Mouse (Mus musculus): Measurements from ENCODE around the gene Wbp2nl.

The Wbp2nl gene

DNA sequence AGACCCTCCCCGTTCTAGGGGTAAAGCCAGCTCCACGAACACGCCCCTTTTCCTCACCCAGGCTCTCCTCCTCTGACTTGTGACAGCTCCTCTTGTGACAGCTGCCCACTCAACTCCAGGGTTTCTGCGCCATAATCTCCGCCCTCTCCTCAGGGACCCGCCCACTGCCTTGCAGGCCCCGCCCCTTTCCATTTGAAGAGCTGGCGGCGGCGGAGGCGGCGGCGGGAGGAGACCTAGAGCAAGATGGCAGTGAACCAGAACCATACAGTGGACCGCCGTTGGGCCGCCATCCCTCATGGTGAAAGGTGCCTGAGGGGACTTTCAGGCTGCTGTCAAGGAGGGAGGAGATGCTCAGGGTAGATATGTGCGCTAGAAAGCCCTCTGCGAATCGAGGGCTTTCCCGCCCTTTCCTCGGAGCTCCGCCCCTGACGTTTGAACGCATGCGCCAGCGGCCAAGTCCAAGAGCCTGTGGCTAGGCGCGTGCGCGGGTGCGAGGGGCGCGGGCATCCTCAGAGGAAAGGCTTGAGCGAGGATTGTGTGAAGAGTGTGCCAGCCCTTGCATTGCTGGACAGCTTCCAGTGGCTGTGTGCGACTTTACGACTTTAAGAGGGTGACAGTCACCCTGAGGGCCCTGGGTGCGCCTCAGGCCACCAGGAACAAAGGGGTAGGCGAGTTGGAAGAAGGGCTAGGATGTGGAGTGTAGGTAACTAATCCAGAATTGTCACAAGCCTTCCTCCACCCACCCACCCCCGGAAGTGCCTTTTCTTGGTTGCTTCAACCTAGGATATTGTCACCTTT, at the start of gene Wbp2nl:
Gene Wbp2nl (plus strand): TSS at position 191 of the 798 bp plus-strand sequence.
- no peak for DNase-seq (ENCODE audit: low spot score)

DNA sequence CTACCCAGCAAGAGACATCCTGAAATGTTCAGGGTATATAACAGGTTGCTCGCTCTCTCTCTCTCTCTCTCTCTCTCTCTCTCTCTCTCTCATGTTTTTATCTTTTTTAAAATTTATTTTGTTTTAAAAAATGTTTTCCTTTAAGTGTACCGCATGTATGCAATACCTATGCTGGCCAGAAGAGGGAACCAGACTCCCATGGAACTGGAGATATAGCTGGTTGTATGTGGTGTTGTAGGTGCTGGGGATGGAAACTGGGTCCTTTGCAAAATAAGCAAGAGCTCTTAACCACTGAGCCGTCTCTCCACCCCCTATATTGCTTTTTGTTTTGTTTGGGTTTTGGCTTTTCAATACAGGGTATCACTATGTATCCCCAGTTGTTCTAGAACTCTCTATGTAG, 47.2 kb upstream of the Wbp2nl start:
- no peak for DNase-seq (ENCODE audit: low spot score)

DNA sequence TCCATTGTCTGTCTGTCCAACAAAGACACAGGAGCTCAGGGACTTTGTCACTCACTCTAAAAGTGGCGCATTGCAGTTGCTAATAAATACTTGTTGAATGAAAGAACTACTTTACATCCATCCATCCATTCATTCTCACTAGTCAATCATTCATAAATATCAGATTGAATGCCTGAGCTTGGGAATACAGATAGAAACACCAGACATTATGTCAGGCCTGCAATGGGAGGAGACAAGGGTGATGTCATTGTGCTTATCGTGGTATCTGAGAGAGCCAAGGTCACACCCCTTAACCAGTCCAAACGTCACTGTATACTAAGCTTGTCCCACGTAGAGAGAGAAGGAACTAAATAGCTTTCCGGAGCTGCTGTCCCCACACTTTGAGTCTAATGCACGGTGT, 46.7 kb upstream of the Wbp2nl start, which contains the start of gene 1500009C09Rik:
Gene 1500009C09Rik (plus strand): TSS at position 301 of the 400 bp plus-strand sequence.
- DNase-seq (ENCODE audit: low spot score): no peak

GRCm38 (mm10) chr15:82255248-82255647, 43.5 kb upstream of the Wbp2nl start:
- no peak for DNase-seq (ENCODE audit: low spot score)

DNA sequence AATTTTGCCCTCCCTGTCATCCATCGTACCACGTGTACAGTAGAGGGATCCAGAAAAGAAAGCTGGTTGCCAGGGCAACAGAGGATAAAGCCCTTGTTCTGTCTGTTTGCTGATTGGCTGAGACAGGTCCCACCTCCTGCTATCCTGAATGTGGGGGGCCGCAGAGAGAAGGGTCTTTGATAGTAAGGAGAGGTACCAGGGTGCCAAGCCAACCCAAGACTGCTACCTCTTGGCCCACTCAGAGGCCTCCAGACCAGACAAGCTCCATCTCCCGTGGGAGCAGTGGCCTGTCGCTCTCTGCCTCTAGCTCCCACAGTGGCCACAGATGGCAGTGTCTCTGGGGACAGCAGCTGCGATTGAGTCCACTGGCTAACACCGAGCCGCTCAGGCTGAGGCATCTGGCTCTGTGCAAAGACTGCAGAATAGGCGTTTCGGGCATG, 42.8 kb upstream of the Wbp2nl start:
- DNase-seq (ENCODE audit: low spot score): no peak

- DNase-seq (ENCODE audit: low spot score): no peak
Measured at GRCm38 (mm10) chr15:82259510-82259909, 39.2 kb upstream of the Wbp2nl start.

- DNase-seq (ENCODE audit: low spot score): no peak
Measured at GRCm38 (mm10) chr15:82266356-82266755, 32.4 kb upstream of the Wbp2nl start.

DNA sequence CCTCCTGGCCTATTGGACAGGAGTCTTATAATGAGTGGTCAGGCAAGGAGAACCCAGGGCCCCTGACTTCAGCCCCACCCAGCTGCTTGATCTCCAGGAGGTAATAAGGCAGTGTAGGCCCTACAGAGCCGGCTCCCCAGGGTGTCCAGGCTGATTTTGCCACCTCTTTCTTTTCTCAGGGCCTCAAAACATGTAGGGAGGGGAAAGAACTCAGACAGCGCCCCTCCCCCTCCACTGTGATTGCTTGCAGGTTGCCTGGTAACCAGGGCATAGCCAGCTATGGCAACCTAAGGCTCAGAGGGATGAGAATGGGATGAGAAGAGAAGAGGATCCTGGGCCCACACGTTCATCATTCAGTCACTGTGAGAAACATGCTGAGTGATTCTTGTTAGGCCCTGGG, 30.6 kb upstream of the Wbp2nl start:
- no peak for DNase-seq (ENCODE audit: low spot score)

DNA sequence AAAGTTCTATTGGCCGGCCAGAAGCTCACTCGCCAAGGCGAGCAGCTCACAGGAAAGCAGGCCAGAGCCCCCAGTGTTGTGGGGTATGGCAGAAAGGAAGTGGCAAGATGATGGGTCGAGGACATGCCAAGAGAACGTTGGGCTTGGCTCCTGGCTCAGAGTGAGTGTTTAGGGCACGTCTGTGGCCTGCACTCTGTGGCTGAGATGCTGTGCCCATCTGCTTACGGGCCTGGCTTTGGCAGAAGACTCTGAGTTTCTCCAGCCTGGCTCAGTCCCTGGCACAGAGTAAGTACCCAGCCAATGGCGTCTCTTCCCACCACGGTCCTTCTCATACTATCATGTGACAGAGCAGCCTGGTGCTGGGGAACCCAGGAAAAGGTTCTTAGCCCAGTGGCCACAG, 30.0 kb upstream of the Wbp2nl start:
- no peak for DNase-seq (ENCODE audit: low spot score)

DNA sequence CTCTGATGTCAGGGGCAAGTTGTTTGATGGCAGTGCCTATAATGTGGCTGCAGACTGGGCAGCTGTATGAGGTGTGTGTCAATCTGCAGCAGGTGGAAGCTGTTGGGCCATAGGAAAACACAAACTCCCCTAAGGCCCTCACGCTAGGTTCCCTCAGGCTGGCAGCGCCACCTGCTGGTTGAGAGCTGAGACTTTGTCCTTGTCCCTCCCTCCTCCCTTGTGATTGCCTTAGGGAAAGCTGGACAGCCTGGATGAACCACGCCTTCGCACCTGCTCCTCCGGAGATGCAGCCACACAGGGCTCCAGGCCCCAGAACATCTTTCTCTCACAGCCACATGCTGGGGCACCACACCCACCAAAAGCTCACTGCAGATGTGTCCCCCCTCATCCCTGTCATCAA, 27.6 kb upstream of the Wbp2nl start:
- no peak for DNase-seq (ENCODE audit: low spot score)

GRCm38 (mm10) chr15:82272295-82272694, 26.5 kb upstream of the Wbp2nl start:
- DNase-seq (ENCODE audit: low spot score): no peak

GRCm38 (mm10) chr15:82274593-82274926, 24.2 kb upstream of the Wbp2nl start, which contains the start of gene Sept3:
Gene Sept3, plus strand, starts transcription at chr15:82274893.
- no peak for DNase-seq (ENCODE audit: low spot score)

GRCm38 (mm10) chr15:82274927-82275901, 23.5 kb upstream of the Wbp2nl start:
- DNase-seq (ENCODE audit: low spot score): no peak

DNA sequence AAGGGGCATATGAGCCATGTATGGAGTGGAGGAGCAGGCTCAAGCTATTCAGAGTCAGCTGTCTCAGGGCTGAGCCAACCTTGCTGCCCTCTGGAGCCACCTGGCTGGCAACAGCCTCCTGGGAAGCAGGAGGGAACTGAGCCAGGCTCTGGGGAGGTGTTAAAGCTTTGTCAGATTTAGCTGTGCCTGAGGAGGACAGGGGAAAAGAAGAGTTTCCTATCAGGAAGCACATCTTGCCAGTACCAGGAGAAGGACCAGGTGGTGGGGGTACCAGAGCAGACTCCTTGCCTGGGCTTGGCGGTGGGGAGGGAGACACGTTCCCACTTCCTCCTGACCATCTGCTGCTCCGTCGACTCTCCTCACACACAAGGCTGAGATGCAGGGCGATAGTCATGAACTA, 21.2 kb upstream of the Wbp2nl start:
- no peak for DNase-seq (ENCODE audit: low spot score)

GRCm38 (mm10) chr15:82280638-82281037, 18.1 kb upstream of the Wbp2nl start:
- DNase-seq (ENCODE audit: low spot score): no peak

DNA sequence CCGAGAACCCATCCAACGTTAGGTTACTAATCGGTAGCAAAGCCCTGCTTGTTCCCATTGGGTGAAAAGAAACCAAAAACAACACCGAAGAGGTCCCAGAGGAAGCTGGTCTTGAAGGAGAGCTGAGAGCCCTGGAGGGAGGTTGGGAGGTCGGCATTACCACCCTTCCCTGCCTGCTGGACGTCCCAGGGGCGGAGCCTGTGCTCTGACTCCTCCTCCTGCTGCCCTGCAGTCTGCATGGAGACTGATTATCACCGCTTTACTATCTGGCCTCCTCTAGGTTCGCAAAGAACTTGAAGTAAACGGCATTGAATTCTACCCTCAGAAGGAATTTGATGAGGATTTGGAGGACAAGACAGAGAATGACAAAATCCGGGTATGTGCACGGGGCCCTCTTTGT, 12.6 kb upstream of the Wbp2nl start:
- DNase-seq (ENCODE audit: low spot score): no peak

GRCm38 (mm10) chr15:82290252-82290651, 8.5 kb upstream of the Wbp2nl start:
- no peak for DNase-seq (ENCODE audit: low spot score)

- no peak for DNase-seq (ENCODE audit: low spot score)
Measured at GRCm38 (mm10) chr15:82292851-82293250, 5.9 kb upstream of the Wbp2nl start.

DNA sequence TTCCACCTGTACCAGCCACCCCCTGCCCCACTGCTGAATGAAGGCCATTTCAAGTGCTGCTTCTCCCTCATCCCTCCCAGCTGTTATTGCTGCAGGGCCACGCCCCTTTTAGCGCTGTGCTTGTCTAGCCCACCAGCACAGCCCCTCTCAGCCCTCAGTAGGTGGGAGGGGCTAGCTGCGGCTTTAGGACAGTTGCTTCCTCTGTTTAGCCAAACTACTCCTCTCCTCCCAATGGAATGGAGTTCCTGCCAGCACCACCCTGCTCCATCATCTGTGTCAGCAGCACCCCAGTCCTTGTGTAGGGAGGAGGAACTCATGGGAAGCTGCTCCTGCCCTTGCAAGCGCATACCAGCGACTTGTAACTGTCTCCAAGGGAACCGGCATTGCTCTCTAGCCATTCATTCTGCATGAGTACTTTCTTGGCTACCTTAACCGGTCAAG, 5.5 kb upstream of the Wbp2nl start:
- DNase-seq (ENCODE audit: low spot score): no peak

DNA sequence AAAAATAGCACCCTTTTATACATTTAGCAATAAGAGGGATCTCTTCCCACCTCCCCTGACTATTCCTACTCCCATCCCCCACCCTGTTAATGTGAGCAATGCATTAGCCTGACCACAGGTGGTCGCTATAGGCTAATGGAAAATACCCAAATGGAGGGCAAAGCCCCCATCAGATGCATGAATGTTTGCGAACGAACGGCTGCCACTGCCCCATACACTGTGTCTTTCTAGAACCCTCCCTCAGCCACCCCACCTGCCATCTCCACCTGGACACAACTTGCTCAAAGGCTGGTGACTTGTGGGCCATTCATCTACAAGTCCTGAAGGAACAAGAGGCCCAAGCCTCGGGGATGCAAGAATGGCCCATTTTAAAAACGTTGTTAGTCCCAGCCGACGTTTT, 4.7 kb upstream of the Wbp2nl start:
- DNase-seq (ENCODE audit: low spot score): no peak

DNA sequence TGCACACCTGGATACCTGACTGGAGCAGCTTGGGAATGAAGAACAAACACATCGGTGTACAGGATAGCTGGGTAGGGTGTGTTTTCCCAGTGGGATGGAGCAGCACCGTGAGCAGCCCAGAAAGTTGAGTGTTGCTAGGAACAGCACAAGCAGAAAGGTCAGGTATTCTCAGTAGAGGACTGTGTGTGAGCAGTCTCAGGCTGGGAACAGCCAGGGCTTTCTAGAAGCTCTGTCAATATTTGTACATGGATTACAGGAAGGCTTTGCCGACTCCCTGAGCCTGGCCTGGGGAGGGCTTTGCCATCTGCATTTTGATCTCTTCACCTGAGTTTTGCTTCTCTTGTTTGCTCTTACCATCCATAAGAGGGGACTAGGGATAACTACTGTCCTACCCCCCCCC, 8.4 kb downstream of the Wbp2nl start:
- no peak for DNase-seq (ENCODE audit: low spot score)

DNA sequence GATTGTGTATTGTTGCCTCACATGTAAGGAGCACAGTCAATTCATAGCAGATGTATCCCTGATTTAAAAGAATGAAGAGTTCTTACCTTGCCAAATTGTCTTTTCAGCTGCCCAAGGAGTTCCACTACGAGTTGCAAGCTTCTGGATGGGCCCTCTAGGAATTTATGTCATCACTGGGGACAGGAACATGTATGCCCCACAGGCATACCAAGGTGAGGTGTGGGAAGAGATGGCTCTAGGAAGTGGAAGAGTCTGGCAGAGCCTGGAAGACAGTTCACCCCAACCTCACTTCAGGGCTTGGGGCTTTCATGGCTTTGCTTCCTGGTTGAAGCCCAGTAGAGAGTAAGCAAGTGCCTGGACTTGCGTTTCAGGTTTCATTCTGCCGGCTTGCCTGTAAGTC, 9.7 kb downstream of the Wbp2nl start:
- no peak for DNase-seq (ENCODE audit: low spot score)

DNA sequence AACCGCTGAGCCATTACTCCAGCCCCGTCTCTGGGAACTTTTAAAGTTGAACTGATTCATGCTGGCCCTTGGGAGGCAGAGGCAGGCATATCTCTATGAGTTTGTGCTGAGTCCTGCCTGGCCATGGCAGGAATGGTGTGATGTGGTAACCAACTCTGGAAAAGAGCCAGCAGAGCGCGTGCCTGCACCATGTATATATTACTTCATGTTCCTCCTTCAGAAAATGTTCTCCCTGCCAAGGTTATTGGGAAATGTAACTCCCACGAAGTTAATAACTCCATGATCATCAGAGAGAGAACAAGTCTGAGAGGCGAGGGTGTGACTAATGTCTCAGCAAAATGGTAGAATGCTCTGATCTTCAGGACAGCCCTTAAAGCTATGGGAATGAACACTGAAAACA, 19.1 kb downstream of the Wbp2nl start:
- DNase-seq (ENCODE audit: low spot score): no peak
